Mouse (Mus musculus): ENCODE results near the gene Defa30.
"Not testable (repeated sequence)": the region's sequence is repeated elsewhere in the genome, so short reads cannot be mapped to it uniquely, and the experiment has no call there.

Gene Defa30

DNA sequence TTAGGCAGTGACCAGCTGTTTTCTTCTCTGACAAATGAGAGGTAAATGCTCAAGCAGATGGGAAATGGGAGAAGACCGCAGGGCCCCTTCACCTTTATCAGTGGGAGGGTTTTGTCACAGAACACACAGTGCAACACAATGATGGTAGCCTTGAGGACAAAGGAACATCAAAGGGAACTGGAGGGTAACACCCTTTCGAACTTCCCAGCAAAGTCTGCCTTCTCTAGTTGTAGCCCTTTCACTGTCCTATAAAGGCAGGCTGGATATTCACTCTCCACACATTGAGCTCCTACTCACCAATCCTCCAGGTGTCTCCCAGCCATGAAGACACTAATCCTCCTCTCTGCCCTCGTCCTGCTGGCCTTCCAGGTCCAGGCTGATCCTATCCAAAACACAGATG is at the start of gene Defa30:
Gene Defa30 (plus strand): TSS at position 301 of the 400 bp plus-strand sequence.
- DNase-seq, result not testable (repeated sequence)

DNA sequence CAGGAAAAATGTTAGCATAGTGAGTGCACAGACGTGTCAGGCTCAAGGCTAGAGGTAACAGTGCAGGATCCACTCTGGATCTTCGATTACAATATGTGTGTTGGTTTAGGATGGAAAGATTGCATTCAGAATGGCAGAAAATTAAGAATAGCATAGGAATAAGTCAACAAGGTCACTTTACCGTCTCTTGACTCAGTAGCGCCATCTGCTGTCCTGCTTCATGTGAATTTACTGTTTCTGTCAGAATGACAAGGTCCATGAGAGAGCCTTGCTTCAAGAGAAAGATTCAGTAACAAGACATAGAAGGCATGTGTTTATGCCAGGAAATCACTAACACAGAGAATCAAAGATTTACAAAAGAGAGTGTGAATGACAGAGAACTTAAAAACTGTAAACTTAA is 41.3 kb upstream of the Defa30 start:
- DNase-seq, result no peak

DNA sequence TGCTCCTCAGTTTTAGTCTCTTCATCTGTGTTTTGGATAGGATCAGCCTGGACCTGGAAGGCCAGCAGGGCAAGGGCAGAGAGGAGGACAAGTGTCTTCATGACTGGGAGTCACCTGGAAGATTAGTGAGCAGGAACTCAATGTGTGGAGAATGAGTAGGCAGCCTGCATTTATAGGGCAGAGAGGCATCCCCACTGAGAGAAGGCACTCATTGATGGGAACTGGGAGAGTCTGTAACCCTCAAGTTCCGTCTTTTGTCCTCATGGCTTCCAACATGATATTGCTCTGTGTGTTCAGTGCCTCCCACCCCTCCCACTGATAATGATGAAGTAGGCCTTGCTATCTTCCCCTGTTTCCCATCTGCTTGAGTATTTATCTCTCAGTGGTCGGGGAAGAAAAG is 38.5 kb upstream of the Defa30 start, which contains the start of gene Gm14851:
Gene Gm14851 (minus strand): TSS at position 101 of the 400 bp plus-strand sequence.
- not testable (repeated sequence) for DNase-seq

DNA sequence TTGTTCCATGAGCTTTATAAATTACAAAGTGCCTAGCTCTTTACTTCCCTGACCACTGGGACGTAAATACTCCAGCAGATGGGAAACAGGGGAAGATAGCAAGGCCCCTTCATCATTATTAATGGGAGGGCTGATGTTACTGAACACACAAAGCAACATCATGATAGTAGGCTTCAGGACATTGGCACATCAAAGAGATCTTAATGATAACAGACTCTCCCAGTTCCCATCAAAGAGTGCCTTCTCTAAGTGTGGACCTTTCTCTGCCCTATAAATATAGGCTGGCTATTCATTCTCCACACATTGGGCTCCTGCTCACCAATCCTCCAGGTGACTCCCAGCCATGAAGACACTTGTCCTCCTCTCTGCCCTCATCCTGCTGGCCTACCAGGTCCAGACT is 27.5 kb downstream of the Defa30 start, which contains the start of gene Defa22:
Gene Defa22 (plus strand): TSS at position 301 of the 400 bp plus-strand sequence.
- DNase-seq, result not testable (repeated sequence)
